Mouse (Mus musculus) midbrain, postnatal 0 days (tissue): Measurements from ENCODE around the gene Rtl6. TPM values are rescaled to one million over a fixed set of nuclear protein-coding genes. Genes with fewer than 3 reads are reported as not detected.
A peak's percentile ranks its signal among the peaks of the same experiment; 100 is the strongest.

ENCODE experiments used
- ATAC-seq: fragments of 200-750 bp; cut with Nextera tagmentation; 2 replicates; pipeline ENCODE4 v1.8.0; 2017; ENCODE audit warnings: moderate number of reproducible peaks, mild to moderate bottlenecking, moderate TSS enrichment, moderate library complexity; ENCODE audit not compliant: low FRiP score
- DNase-seq: peaks from one replicate; pipeline ENCODE4 v3.0.0-alpha.2; 2015; ENCODE audit warnings: low spot score
- H3K27ac ChIP-seq: fragments of 300-500 bp; sonication (generic); 2 replicates; pipeline ENCODE4 v1.5.1; 2014; ENCODE audit warnings: low read depth, mild to moderate bottlenecking, low read length, mixed read lengths
- H3K27me3 ChIP-seq: fragments of 300-500 bp; sonication (generic); 2 replicates; pipeline ENCODE4 v1.6.1; 2014; ENCODE audit warnings: low read length, control low read depth, mixed read lengths; ENCODE audit not compliant: insufficient read depth
- H3K36me3 ChIP-seq: fragments of 300-500 bp; sonication (generic); 2 replicates; pipeline ENCODE4 v1.6.1; 2014; ENCODE audit warnings: low read length, control low read depth, mixed read lengths; ENCODE audit not compliant: insufficient read depth
- H3K4me1 ChIP-seq: fragments of 300-500 bp; sonication (generic); 2 replicates; pipeline ENCODE4 v1.6.1; 2014; ENCODE audit warnings: mild to moderate bottlenecking, control low read depth, antibody characterized with exemption, low read length, mixed read lengths; ENCODE audit not compliant: insufficient read depth
- H3K4me2 ChIP-seq: fragments of 300-500 bp; sonication (generic); 2 replicates; pipeline ENCODE4 v1.6.1; 2014; ENCODE audit warnings: low read depth, mild to moderate bottlenecking, low read length, mixed read lengths; ENCODE audit not compliant: poor library complexity, severe bottlenecking
- H3K4me3 ChIP-seq: fragments of 300-500 bp; sonication (generic); 2 replicates; pipeline ENCODE4 v1.5.1; 2014; ENCODE audit warnings: low read depth, mild to moderate bottlenecking, low read length, moderate library complexity
- H3K9ac ChIP-seq: fragments of 300-500 bp; sonication (generic); replicated peaks from 2 replicates; pipeline ENCODE4 v1.6.1; 2014; ENCODE audit warnings: mild to moderate bottlenecking, low read length, moderate library complexity, mixed read lengths; ENCODE audit not compliant: poor library complexity, severe bottlenecking
- H3K9me3 ChIP-seq: fragments of 300-500 bp; sonication (generic); 2 replicates; pipeline ENCODE4 v1.6.1; 2016; ENCODE audit warnings: low read length, control low read depth
- CTCF ChIP-seq: IDR thresholded peaks from 2 replicates; pipeline ENCODE4 v1.5.1; 2016; ENCODE audit warnings: antibody characterized with exemption, mild to moderate bottlenecking
- WGBS: fragments of 180-500 bp; shearing (Covaris S2); extraction: QIAGEN DNeasy Blood & Tissue Kit; methylation state at CpG from one replicate; pipeline ENCODE4 v1.1.7; 2014; 5-methylcytosine and 5-hydroxymethylcytosine counted together
- polyA plus RNA-seq: library from polyadenylated mRNA; unstranded; fragments of >200 nt; fragmentation: Nextera tagmentation; extraction: Ambion mirVana; gene quantifications from 2 replicates; pipeline ENCODE4 v1.2.1, GENCODE M21; 2015
- total RNA-seq: library from RNA; depleted of rRNA; stranded (reverse); fragments of >200 nt; gene quantifications from 2 replicates; pipeline ENCODE4 v1.2.3, GENCODE M21; 2014

Gene Rtl6
- total and polyA plus RNA-seq, 2 experiments from 2014 or later = 52.9 to 85.5 TPM

GRCm38 (mm10) chr15:84597021-84597420 is 39.4 kb upstream of the Rtl6 start:
- Histone ChIP-seq H3K9me3 (no peaks in the 10 kb centered on the region), H3K9ac (no peak overlapping the region), H3K4me3 (no peak overlapping the region), H3K27me3 (no peaks in the 10 kb centered on the region), H3K4me1 (0 out of 2 replicates have a peak, but pooled peaks cover 2% of the 10 kb centered on the region), H3K27ac (no peak overlapping the region), H3K36me3 (no peaks in the 10 kb centered on the region), H3K4me2 (no peak overlapping the region)
- TF ChIP-seq CTCF = peak; percentile 59
- DNase-seq (no peak), ATAC-seq (no peak)

- Histone ChIP-seq H3K9ac (no peak overlapping the region), H3K4me2 (no peak overlapping the region), H3K27me3 (no peaks in the 10 kb centered on the region), H3K4me1 (0 out of 2 replicates have a peak, but pooled peaks cover 3% of the 10 kb centered on the region), H3K9me3 (no peaks in the 10 kb centered on the region), H3K36me3 (no peaks in the 10 kb centered on the region), H3K4me3 (no peak overlapping the region), H3K27ac (peak overlapping the region; percentile 38; the same call in 1 of the 2 replicates)
- no peak for DNase-seq
- no peak for ATAC-seq
- no peak for TF ChIP-seq CTCF
- 57% methylated on average over 9 of the region's 9 CpGs for WGBS
These were observed 37.8 kb upstream of the Rtl6 start for GRCm38 (mm10) chr15:84595241-84595945.

GRCm38 (mm10) chr15:84593514-84593913 is 35.9 kb upstream of the Rtl6 start:
- peak; percentile 68 for TF ChIP-seq CTCF
- H3K4me1 ChIP-seq = 0 out of 2 replicates have a peak, but pooled peaks cover 7% of the 10 kb centered on the region

GRCm38 (mm10) chr15:84592240-84592639 is 34.6 kb upstream of the Rtl6 start:
- Histone ChIP-seq H3K27ac (no peak overlapping the region), H3K9ac (no peak overlapping the region), H3K36me3 (no peaks in the 10 kb centered on the region), H3K4me2 (no peak overlapping the region), H3K4me3 (no peak overlapping the region), H3K9me3 (no peaks in the 10 kb centered on the region), H3K27me3 (no peaks in the 10 kb centered on the region), H3K4me1 (0 out of 2 replicates have a peak, but pooled peaks cover 7% of the 10 kb centered on the region)
- ATAC-seq = no peak
- WGBS = 68% methylated on average over 5 of the region's 5 CpGs
- peak; percentile 22 for TF ChIP-seq CTCF
- peak; percentile 55 for DNase-seq

More at GRCm38 (mm10) chr15:84593514-84593913, 35.9 kb upstream of the Rtl6 start:
- no peak overlapping the region for H3K27ac ChIP-seq
- no peak overlapping the region for H3K9ac ChIP-seq
- ATAC-seq (0 out of 2 replicates have a peak, but pooled peaks have one; percentile 34), DNase-seq (peak; percentile 58)
- H3K9me3 ChIP-seq = no peaks in the 10 kb centered on the region
- H3K4me3 ChIP-seq = no peak overlapping the region
- no peak overlapping the region for H3K4me2 ChIP-seq
- H3K27me3 ChIP-seq = no peaks in the 10 kb centered on the region
- H3K36me3 ChIP-seq = no peaks in the 10 kb centered on the region
- 16% methylated on average over 9 of the region's 9 CpGs for WGBS

GRCm38 (mm10) chr15:84591573-84592139 is 34.0 kb upstream of the Rtl6 start:
- no peaks in the 10 kb centered on the region for H3K36me3 ChIP-seq
- ATAC-seq (no peak), DNase-seq (no peak)
- H3K27me3 ChIP-seq = no peaks in the 10 kb centered on the region
- 0 out of 2 replicates have a peak, but pooled peaks cover 7% of the 10 kb centered on the region for H3K4me1 ChIP-seq
- no peak overlapping the region for H3K4me3 ChIP-seq
- 24% methylated on average over 13 of the region's 13 CpGs for WGBS
- H3K9ac ChIP-seq = no peak overlapping the region
- no peak overlapping the region for H3K4me2 ChIP-seq
- no peak overlapping the region for H3K27ac ChIP-seq
- TF ChIP-seq CTCF = no peak
- no peaks in the 10 kb centered on the region for H3K9me3 ChIP-seq

- no peak overlapping the region for H3K27ac ChIP-seq
- H3K9me3 ChIP-seq = no peaks in the 10 kb centered on the region
- H3K4me1 ChIP-seq = 0 out of 2 replicates have a peak, but pooled peaks cover 7% of the 10 kb centered on the region
- no peak for ATAC-seq
- WGBS = 59% methylated on average over 4 of the region's 4 CpGs
- TF ChIP-seq CTCF = no peak
- no peak overlapping the region for H3K9ac ChIP-seq
- H3K4me2 ChIP-seq = no peak overlapping the region
- no peaks in the 10 kb centered on the region for H3K36me3 ChIP-seq
- no peak overlapping the region for H3K4me3 ChIP-seq
- DNase-seq = no peak
- H3K27me3 ChIP-seq = no peaks in the 10 kb centered on the region
These were observed 30.8 kb upstream of the Rtl6 start for GRCm38 (mm10) chr15:84588371-84588821.
